In genomic region chr4:129030746-129031145, GRCm38 (mm10) we compare ENCODE assay signal across 22 mouse cellular contexts. TPM values are rescaled to one million over a fixed set of nuclear protein-coding genes. Genes with fewer than 3 reads are reported as not detected.
DNase-seq lines count a peak whose midpoint lies in the region; ATAC-seq and TF ChIP-seq lines count a peak whose summit lies in the region.
"Had no signal": no experiment of that assay in that cellular context is flagged by ENCODE, and none has a peak within 500 bp of the region (broad histone marks: within the 10 kb centered on the region; RNA-seq: fewer than 3 reads in every experiment).

No protein-coding gene starts in this region.

- no peak overlapping the region for H3K9ac ChIP-seq in CH12.LX (ENCODE audit: insufficient read depth, low read depth)
- no peak overlapping the region for H3K9ac ChIP-seq in forebrain, embryonic 13.5 days
- no peak overlapping the region for H3K9ac ChIP-seq in forebrain, postnatal 0 days
- H3K9ac ChIP-seq: embryonic facial prominence, embryonic 12.5 days had no signal

- H3K4me2 ChIP-seq in CH12.LX (ENCODE audit: insufficient read depth, low read depth, poor library complexity, severe bottlenecking): no peak overlapping the region
- H3K4me2 ChIP-seq in forebrain, embryonic 13.5 days: no peak overlapping the region
- no peak overlapping the region for H3K4me2 ChIP-seq in forebrain, postnatal 0 days (ENCODE audit: low read depth)
- H3K4me2 ChIP-seq: embryonic facial prominence, embryonic 12.5 days had no signal

- no peaks in the 10 kb centered on the region for H3K36me3 ChIP-seq in spleen, adult 2 months (ENCODE audit: control insufficient read depth, insufficient read depth, low read length)
- no peaks in the 10 kb centered on the region for H3K36me3 ChIP-seq in CH12.LX (replicated peaks in 1 of 2; ENCODE audit: control insufficient read depth in 1 of 2, insufficient read depth in 1 of 2, low read length in 1 of 2)
- H3K36me3 ChIP-seq in splenic B cell, adult 2 months (ENCODE audit: control insufficient read depth, insufficient read depth, low read length, poor library complexity, severe bottlenecking): no peaks in the 10 kb centered on the region
- no peaks in the 10 kb centered on the region for H3K36me3 ChIP-seq in forebrain, embryonic 13.5 days (ENCODE audit: poor library complexity, severe bottlenecking)
- no peaks in the 10 kb centered on the region for H3K36me3 ChIP-seq in forebrain, postnatal 0 days (ENCODE audit: insufficient read depth)
- H3K36me3 ChIP-seq: embryonic facial prominence, embryonic 10.5 days; embryonic facial prominence, embryonic 12.5 days had no signal

- no peaks in the 10 kb centered on the region for H3K27me3 ChIP-seq in spleen, adult 2 months (ENCODE audit: control insufficient read depth, insufficient read depth, low read length)
- no peaks in the 10 kb centered on the region for H3K27me3 ChIP-seq in CH12.LX (replicated peaks)
- no peaks in the 10 kb centered on the region for H3K27me3 ChIP-seq in splenic B cell, adult 2 months (ENCODE audit: control insufficient read depth, insufficient read depth, low read length, poor library complexity, severe bottlenecking)
- 0 out of 2 replicates have a peak, but pooled peaks cover 6% of the 10 kb centered on the region for H3K27me3 ChIP-seq in forebrain, embryonic 13.5 days
- no peaks in the 10 kb centered on the region for H3K27me3 ChIP-seq in forebrain, postnatal 0 days (ENCODE audit: insufficient read depth, low read length)
- H3K27me3 ChIP-seq: embryonic facial prominence, embryonic 12.5 days had no signal

- no peaks in the 10 kb centered on the region for H3K9me3 ChIP-seq in CH12.LX (replicated peaks; ENCODE audit: low read length)
- H3K9me3 ChIP-seq in forebrain, embryonic 13.5 days (replicated peaks): no peaks in the 10 kb centered on the region
- no peaks in the 10 kb centered on the region for H3K9me3 ChIP-seq in forebrain, postnatal 0 days (ENCODE audit: low read length)
- H3K9me3 ChIP-seq: embryonic facial prominence, embryonic 10.5 days; embryonic facial prominence, embryonic 12.5 days had no signal

- peaks cover 30% of the 10 kb centered on the region for H3K4me1 ChIP-seq in spleen, adult 2 months (ENCODE audit: control insufficient read depth, insufficient read depth, insufficient read length)
- H3K4me1 ChIP-seq in CH12.LX (ENCODE audit: control insufficient read depth in 1 of 2, insufficient read depth in 2 of 2): peaks cover 14 to 42% of the 10 kb centered on the region in 2 experiments
- peaks cover 8% of the 10 kb centered on the region for H3K4me1 ChIP-seq in forebrain, embryonic 13.5 days
- H3K4me1 ChIP-seq in forebrain, postnatal 0 days (ENCODE audit: insufficient read depth): no peaks in the 10 kb centered on the region

- DNase-seq in spleen, adult 2 months (ENCODE audit: low read depth in 1 of 2, low spot score in 2 of 2): no peak
- no peak for DNase-seq in spleen, adult 18-20 months
- peak; percentile 14 to 15 for DNase-seq in B cell, adult 2 months
- no peak for DNase-seq in CH12.LX (ENCODE audit: extremely low read depth)
- peak; percentile 52 for DNase-seq in splenic B cell, adult 2 months (ENCODE audit: low read depth, low spot score)
- DNase-seq in forebrain, postnatal 0 days: no peak
- DNase-seq in neural tube, embryonic 10.5 days (ENCODE audit: extremely low spot score, low spot score): no peak
- DNase-seq: adrenal gland, adult 2 months; adrenal gland, postnatal 10 days; adrenal gland, postnatal 25 days; cerebellum, adult 11 months; cerebellum, adult 18-20 months; cerebellum, adult 8-10 months; cerebellum, adult 9-11 months; cerebellum, postnatal 14 days; cerebellum, postnatal 36 days had no signal

- H3K79me2 ChIP-seq in CH12.LX (replicated peaks; ENCODE audit: control insufficient read depth, extremely low read depth, insufficient read depth, poor library complexity, severe bottlenecking): no peaks in the 10 kb centered on the region

- H3K4me3 ChIP-seq in spleen, adult 2 months (ENCODE audit: extremely low read depth, insufficient read depth, insufficient read length): no peak overlapping the region
- no peak overlapping the region for H3K4me3 ChIP-seq in CH12.LX (replicated peaks in 1 of 3; ENCODE audit: low read depth in 2 of 3, low read length in 2 of 3, poor library complexity in 1 of 3)
- no peak overlapping the region for H3K4me3 ChIP-seq in forebrain, embryonic 13.5 days
- H3K4me3 ChIP-seq in forebrain, postnatal 0 days (ENCODE audit: low read depth, low read length): no peak overlapping the region
- H3K4me3 ChIP-seq: embryonic facial prominence, embryonic 10.5 days; embryonic facial prominence, embryonic 12.5 days had no signal

- in situ Hi-C loops in CH12.LX (cut with MboI; ENCODE audit: low pct_ligation_motif_present, low pct_unique_long_range_greater_than_20kb, low sequenced_read_pairs): loop anchor here (10.0 kb wide), 1 partner anchor 56 kb away; no protein-coding TSS in a partner anchor

- no peak for TF ChIP-seq POLR2A in spleen, adult 2 months (IDR thresholded peaks at IDR 0.05; ENCODE audit: low read depth, low read length)
- TF ChIP-seq POLR2A in CH12.LX (IDR thresholded peaks at IDR 0.05; ENCODE audit: low read depth, low read length): no peak

- ATAC-seq in forebrain, embryonic 13.5 days: no peak
- ATAC-seq in forebrain, postnatal 0 days: no peak
- ATAC-seq: CD4-positive, CD25-positive, alpha-beta regulatory T cell, adult 4 months; forebrain, embryonic 14.5 days; forebrain, embryonic 16.5 days had no signal

- TF ChIP-seq RAD21 in CH12.LX (IDR thresholded peaks at IDR 0.05; ENCODE audit: low read depth, low read length): no peak

- TF ChIP-seq CTCF in spleen, adult 2 months (IDR thresholded peaks at IDR 0.05; ENCODE audit: extremely low read depth, insufficient read depth, insufficient read length, insufficient replicate concordance): no peak
- TF ChIP-seq CTCF in CH12.LX (conservative IDR thresholded peaks at IDR 0.05 in 1 of 2, IDR thresholded peaks at IDR 0.05 in 1 of 2; ENCODE audit: low read depth in 2 of 2, low read length in 2 of 2): no peak
- TF ChIP-seq CTCF in forebrain, postnatal 0 days (IDR thresholded peaks at IDR 0.05; ENCODE audit: low read depth): no peak

- 0 out of 2 replicates have a peak overlapping the region, but pooled peaks have one; percentile 13 for H3K27ac ChIP-seq in spleen, adult 2 months (ENCODE audit: insufficient read depth, low read length)
- no peak overlapping the region for H3K27ac ChIP-seq in CH12.LX (ENCODE audit: insufficient read depth, low read depth)
- no peak overlapping the region for H3K27ac ChIP-seq in forebrain, embryonic 13.5 days
- no peak overlapping the region for H3K27ac ChIP-seq in forebrain, postnatal 0 days (ENCODE audit: low read depth, low read length)
- H3K27ac ChIP-seq: embryonic facial prominence, embryonic 10.5 days; embryonic facial prominence, embryonic 12.5 days had no signal

- no peak for TF ChIP-seq EP300 in CH12.LX (IDR thresholded peaks at IDR 0.05; ENCODE audit: low read length)

- 64% methylated on average over 4 of the region's 4 CpGs for WGBS in spleen, adult 2 months
- WGBS in forebrain, embryonic 13.5 days: 88% methylated on average over 4 of the region's 4 CpGs
- whole genome bisulfite sequencing in forebrain, postnatal 0 days: 93% methylated on average over 4 of the region's 4 CpGs

- dilution Hi-C loops in CH12.LX (cut with MboI; ENCODE audit: extremely low pct_ligation_motif_present, extremely low pct_unique_long_range_greater_than_20kb, low sequenced_read_pairs): no loop called here

TF ChIP-seq in CH12.LX, 34 proteins besides CTCF, POLR2A, EP300 and RAD21:
- TF ChIP-seq MAFK (IDR thresholded peaks at IDR 0.05; ENCODE audit: insufficient replicate concordance, low read length): no peak
- TF ChIP-seq MXI1 (IDR thresholded peaks at IDR 0.05; ENCODE audit: low read depth, low read length): no peak
- no peak for TF ChIP-seq HCFC1 (IDR thresholded peaks at IDR 0.05; ENCODE audit: low read depth, low read length)
- TF ChIP-seq ZC3H11A (IDR thresholded peaks at IDR 0.05; ENCODE audit: low read depth, low read length): no peak
- TF ChIP-seq CHD1 (IDR thresholded peaks at IDR 0.05; ENCODE audit: low read depth, low read length): no peak
- peak; percentile 52; the same call in 1 of the 2 replicates for TF ChIP-seq BHLHE40 (IDR thresholded peaks at IDR 0.05; ENCODE audit: low read depth, low read length)
TF ChIP-seq in CH12.LX: peak in this region for 1.

RNA-seq across cellular contexts. Expression of gene Rnf19b, which starts 27.3 kb away (rescaled TPM):
- 109 and 136 TPM in 2 replicates for polyA plus RNA-seq in spleen, adult 2 months (2012; rRNA removed)
- total RNA-seq in CH12.LX (2012; rRNA removed) (65.3 and 75.3 TPM in 2 replicates), CH12.LX (2014; rRNA removed) (104 and 111 TPM in 2 replicates)
- polyA plus RNA-seq in CH12.LX (2012; ENCODE audit: insufficient read length, low read depth): 98.3 and 102 TPM in 2 replicates
- polyA plus RNA-seq in forebrain, embryonic 13.5 days (2015; fragmentation: Nextera tagmentation; extraction: Ambion mirVana): 12.9 and 15.2 TPM in 2 replicates
- 116 and 135 TPM in 2 replicates for total RNA-seq in forebrain, postnatal 0 days (2014; rRNA removed)
- 31.1 and 32.6 TPM in 2 replicates for polyA plus RNA-seq in forebrain, postnatal 0 days (2015; fragmentation: Nextera tagmentation; extraction: Ambion mirVana)

RNA-seq across cellular contexts. Expression of gene Ak2, which starts 39.0 kb away (rescaled TPM):
- 32.0 and 32.2 TPM in 2 replicates for polyA plus RNA-seq in spleen, adult 2 months (2012; rRNA removed)
- total RNA-seq in CH12.LX (2012; rRNA removed) (269 and 278 TPM in 2 replicates), CH12.LX (2014; rRNA removed) (280 and 293 TPM in 2 replicates)
- polyA plus RNA-seq in CH12.LX (2012; ENCODE audit: insufficient read length, low read depth): 343 and 363 TPM in 2 replicates
- polyA plus RNA-seq in forebrain, embryonic 13.5 days (2015; fragmentation: Nextera tagmentation; extraction: Ambion mirVana): 155 and 166 TPM in 2 replicates
- 30.8 and 33.0 TPM in 2 replicates for total RNA-seq in forebrain, postnatal 0 days (2014; rRNA removed)
- polyA plus RNA-seq in forebrain, postnatal 0 days (2015; fragmentation: Nextera tagmentation; extraction: Ambion mirVana): 58.5 and 64.2 TPM in 2 replicates

Comparison
In these comparisons a context has a peak if more than half of its experiments do, and no peak if none do; other contexts are left out.
1. DNase-seq: peak in B cell, adult 2 months (2 of 2) and splenic B cell, adult 2 months (single experiment); none in spleen, adult 2 months (0 of 2), spleen, adult 18-20 months (0 of 2), CH12.LX (single experiment), forebrain, postnatal 0 days (single experiment) and neural tube, embryonic 10.5 days (single experiment).